Mouse (Mus musculus) heart, embryonic 13.5 days (tissue): ENCODE results near the gene Paqr7. TPM values are rescaled to one million over a fixed set of nuclear protein-coding genes. Genes with fewer than 3 reads are reported as not detected.

Experiments
- ATAC-seq: fragments of 200-750 bp; cut with Nextera tagmentation; 2 replicates; pipeline ENCODE4 v1.8.0; 2017; ENCODE audit warnings: moderate TSS enrichment; ENCODE audit not compliant: insufficient number of reproducible peaks, low FRiP score, low TSS enrichment; ENCODE audit errors: extremely low read depth
- H3K27ac ChIP-seq: fragments of 300-500 bp; sonication (generic); replicated peaks from 2 replicates; pipeline ENCODE4 v1.5.1; 2015; ENCODE audit warnings: moderate library complexity, mild to moderate bottlenecking, inconsistent platforms
- H3K27me3 ChIP-seq: fragments of 300-500 bp; sonication (generic); replicated peaks from 2 replicates; pipeline ENCODE4 v1.6.1; 2015; ENCODE audit warnings: mild to moderate bottlenecking, inconsistent platforms
- H3K36me3 ChIP-seq: fragments of 300-500 bp; sonication (generic); 2 replicates; pipeline ENCODE4 v1.6.1; 2015; ENCODE audit warnings: mild to moderate bottlenecking, inconsistent platforms
- H3K4me1 ChIP-seq: fragments of 300-500 bp; sonication (generic); 2 replicates; pipeline ENCODE4 v1.6.1; 2015; ENCODE audit warnings: inconsistent platforms
- H3K4me2 ChIP-seq: fragments of 300-500 bp; sonication (generic); 2 replicates; pipeline ENCODE4 v1.6.1; 2015; ENCODE audit warnings: inconsistent platforms, mild to moderate bottlenecking, moderate library complexity
- H3K4me3 ChIP-seq: fragments of 300-500 bp; sonication (generic); 2 replicates; pipeline ENCODE4 v1.5.1; 2015; ENCODE audit warnings: moderate library complexity, mild to moderate bottlenecking, inconsistent platforms
- H3K9ac ChIP-seq: fragments of 300-500 bp; sonication (generic); 2 replicates; pipeline ENCODE4 v1.6.1; 2015; ENCODE audit warnings: inconsistent platforms, mild to moderate bottlenecking, moderate library complexity
- H3K9me3 ChIP-seq: fragments of 300-500 bp; sonication (generic); 2 replicates; pipeline ENCODE4 v1.6.1; 2016; ENCODE audit warnings: inconsistent platforms
- WGBS: fragments of 180-500 bp; shearing (Covaris S2); methylation state at CpG from one replicate; pipeline ENCODE4 v1.1.7; 2015; ENCODE audit warnings: mixed read lengths; 5-methylcytosine and 5-hydroxymethylcytosine counted together
- microRNA-seq: library from miRNA; unstranded; fragments of <30 nt; microRNA quantifications from one replicate; pipeline ENCODE4, GENCODE M21; 2016
- polyA plus RNA-seq: library from polyadenylated mRNA; unstranded; fragments of >200 nt; fragmentation: Nextera tagmentation; extraction: Ambion mirVana; gene quantifications from 2 replicates; pipeline ENCODE4 v1.2.1, GENCODE M21; 2015

Gene Paqr7
- polyA plus RNA-seq, 1 experiment from 2014 or later: 10.0 TPM

DNA sequence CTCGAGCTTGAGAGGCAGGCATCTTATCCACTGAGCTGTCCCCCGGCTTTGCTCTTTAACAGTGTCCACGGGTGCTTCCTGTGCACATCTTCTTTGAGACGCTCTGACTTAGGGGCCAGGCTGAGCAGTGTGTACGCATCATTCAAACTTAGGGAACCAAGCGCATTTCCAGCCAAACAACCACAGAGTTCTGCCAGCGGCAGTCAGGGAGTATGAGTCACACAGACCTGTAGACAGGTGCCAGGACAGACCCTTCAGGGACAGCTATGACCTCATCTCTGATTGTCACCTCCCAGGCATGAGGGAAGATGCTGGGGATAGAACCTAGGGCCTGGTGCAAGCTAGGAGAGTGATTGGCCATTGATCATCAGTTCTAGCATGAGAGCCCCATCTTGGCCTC, 62.7 kb downstream of the Paqr7 start:
- Histone ChIP-seq H3K9ac (0 out of 2 replicates have a peak overlapping the region, but pooled peaks have one; percentile 24), H3K9me3 (no peaks in the 10 kb centered on the region), H3K27me3 (no peaks in the 10 kb centered on the region), H3K36me3 (peaks cover 27% of the 10 kb centered on the region), H3K27ac (no peak overlapping the region), H3K4me3 (no peak overlapping the region), H3K4me2 (no peak overlapping the region), H3K4me1 (peaks cover 18% of the 10 kb centered on the region)
- ATAC-seq: no peak; the same call in 1 of the 2 replicates
- WGBS: 70% methylated on average over 7 of the region's 7 CpGs

Small RNA genes within 50 kb of the gene (microRNA-seq; reads per million reads assigned to microRNA genes)
- gene Gm23634: not detected

Other genes starting within 250 kb of the Paqr7 start
- gene Gm30191, start 249.8 kb upstream of the Paqr7 start, polyA plus RNA-seq: not detected in 2 replicates
- gene Grrp1, start 242.6 kb upstream of the Paqr7 start, polyA plus RNA-seq: 4.3 and 5.0 TPM in 2 replicates
- gene Pdik1l, start 208.8 kb upstream of the Paqr7 start, polyA plus RNA-seq: 13.4 and 13.5 TPM in 2 replicates
- 108 and 136 TPM in 2 replicates for gene Trim63, start 181.6 kb upstream of the Paqr7 start, polyA plus RNA-seq
- 0.11 and 0.19 TPM in 2 replicates for gene Slc30a2, start 153.5 kb upstream of the Paqr7 start, polyA plus RNA-seq
- 2.7 and 3.3 TPM in 2 replicates for gene Extl1, start 112.8 kb upstream of the Paqr7 start, polyA plus RNA-seq
- 9.0 and 9.9 TPM in 2 replicates for gene Pafah2, start 100.4 kb upstream of the Paqr7 start, polyA plus RNA-seq
- gene Stmn1, start 28.4 kb upstream of the Paqr7 start, polyA plus RNA-seq: 988 and 1,051 TPM in 2 replicates
- gene Aunip, start 14.3 kb downstream of the Paqr7 start, polyA plus RNA-seq: 8.5 and 11.2 TPM in 2 replicates
- gene Mtfr1l, start 38.7 kb downstream of the Paqr7 start, polyA plus RNA-seq: 142 and 144 TPM in 2 replicates
- gene Selenon, start 55.5 kb downstream of the Paqr7 start, polyA plus RNA-seq: 7.5 and 8.0 TPM in 2 replicates
- 5.3 and 6.3 TPM in 2 replicates for gene Man1c1, start 207.6 kb downstream of the Paqr7 start, polyA plus RNA-seq